Mouse (Mus musculus): ENCODE data around the gene Gnai2. TPM values are rescaled to one million over a fixed set of nuclear protein-coding genes. Genes with fewer than 3 reads are reported as not detected.
A peak's percentile ranks its signal among the peaks of the same experiment; 100 is the strongest.

The Gnai2 gene
- total RNA-seq, 2 experiments from 2014 or later, result 410 to 452 TPM

- ATAC-seq (replicated peaks; ENCODE audit: poor library complexity, severe bottlenecking), result no peak
These were observed 24.8 kb upstream of the Gnai2 start for GRCm38 (mm10) chr9:107659961-107660360.

- no peak for ATAC-seq (replicated peaks; ENCODE audit: poor library complexity, severe bottlenecking)
These were observed 24.4 kb upstream of the Gnai2 start for GRCm38 (mm10) chr9:107659551-107659950.

DNA sequence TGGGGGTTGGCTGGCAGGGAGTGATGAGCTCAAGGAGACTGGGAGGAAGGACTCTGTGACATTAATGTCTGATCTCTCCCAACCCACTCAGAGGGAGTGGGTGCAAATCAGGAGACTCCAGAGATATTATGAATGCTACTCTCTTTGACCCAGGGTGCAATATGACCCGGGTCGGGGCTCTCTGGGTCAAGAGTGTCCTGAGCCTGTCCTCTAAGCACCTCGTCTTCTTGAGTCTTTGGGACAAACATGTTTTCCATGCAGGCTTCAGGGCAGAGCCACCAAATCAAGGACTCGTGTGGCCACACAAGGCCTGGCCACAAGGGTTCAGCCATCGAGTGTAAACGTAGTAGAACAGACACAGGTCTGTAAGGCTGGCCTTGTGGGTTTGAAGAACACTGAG is 22.9 kb upstream of the Gnai2 start:
- ATAC-seq (replicated peaks; ENCODE audit: poor library complexity, severe bottlenecking), result no peak

- ATAC-seq (replicated peaks; ENCODE audit: poor library complexity, severe bottlenecking), result no peak
These were observed 22.0 kb upstream of the Gnai2 start for GRCm38 (mm10) chr9:107657144-107657543.

DNA sequence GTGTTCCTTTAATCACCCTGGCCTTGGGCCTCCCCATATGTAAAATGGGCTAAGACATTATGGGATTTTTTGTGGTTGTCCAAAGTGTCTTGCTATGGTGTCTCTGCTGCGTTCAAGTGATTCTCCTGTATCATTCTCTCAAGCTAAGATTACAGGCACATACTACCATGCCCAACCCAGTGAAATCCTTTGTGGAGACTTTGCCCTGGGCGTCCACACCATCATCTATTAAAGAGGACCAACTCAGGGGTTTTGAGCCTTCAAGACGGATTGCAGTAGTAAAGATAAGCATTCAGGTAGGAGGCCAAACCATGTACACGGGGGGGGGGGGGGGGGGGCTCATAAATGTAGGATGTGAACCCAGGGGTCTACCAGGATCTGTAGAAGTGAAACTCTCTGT is 19.4 kb upstream of the Gnai2 start:
- no peak for ATAC-seq (replicated peaks; ENCODE audit: poor library complexity, severe bottlenecking)

DNA sequence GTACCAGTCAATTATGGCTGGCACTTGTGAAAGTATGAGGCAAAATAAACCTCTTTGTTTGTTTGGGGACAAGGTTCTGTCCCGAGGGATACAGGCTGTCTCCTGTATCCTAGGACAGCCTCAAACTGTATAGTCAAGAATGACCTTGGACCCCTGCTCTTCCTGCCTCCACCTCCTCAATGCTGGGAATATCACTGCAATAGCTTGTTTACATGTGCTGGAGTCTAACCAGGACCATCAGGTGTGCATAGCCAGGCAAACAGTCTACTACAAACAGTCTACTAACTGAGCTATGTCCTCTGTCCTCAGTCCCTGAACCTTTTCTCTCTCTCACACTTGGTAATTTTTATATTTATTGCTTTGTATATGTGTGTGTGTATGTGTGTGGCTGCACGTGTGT is 18.3 kb upstream of the Gnai2 start:
- ATAC-seq (replicated peaks; ENCODE audit: poor library complexity, severe bottlenecking), result no peak

- ATAC-seq (replicated peaks; ENCODE audit: poor library complexity, severe bottlenecking), result no peak
These were observed 15.7 kb upstream of the Gnai2 start for GRCm38 (mm10) chr9:107650708-107651481.

- no peak for ATAC-seq (replicated peaks; ENCODE audit: poor library complexity, severe bottlenecking)
These were observed 15.1 kb upstream of the Gnai2 start for GRCm38 (mm10) chr9:107650225-107650624.

GRCm38 (mm10) chr9:107648767-107649166 is 13.6 kb upstream of the Gnai2 start:
- no peak for ATAC-seq (replicated peaks; ENCODE audit: poor library complexity, severe bottlenecking)

DNA sequence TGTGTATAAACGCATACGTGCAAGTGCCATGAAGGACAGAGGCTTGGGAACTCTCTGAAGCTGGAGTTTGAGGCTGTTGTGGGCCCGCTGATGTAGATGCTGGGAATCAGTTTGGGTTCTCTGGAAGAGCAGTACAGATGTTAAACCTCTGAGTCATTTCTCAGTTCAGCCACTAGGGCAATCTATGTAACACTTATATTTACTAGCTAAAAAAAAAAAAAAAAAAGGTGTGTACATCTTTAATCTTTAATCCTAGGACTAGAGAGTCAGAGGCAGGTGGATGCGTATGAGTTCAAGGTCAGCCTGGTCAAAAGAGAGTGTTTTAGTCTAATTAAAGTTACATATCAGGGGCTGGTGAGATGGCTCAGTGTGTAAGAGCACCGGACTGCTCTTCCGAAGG is 11.8 kb upstream of the Gnai2 start:
- ATAC-seq (replicated peaks; ENCODE audit: poor library complexity, severe bottlenecking), result no peak

- ATAC-seq (replicated peaks; ENCODE audit: poor library complexity, severe bottlenecking), result peak; percentile 64
These were observed 10.4 kb upstream of the Gnai2 start for GRCm38 (mm10) chr9:107645577-107645976.

DNA sequence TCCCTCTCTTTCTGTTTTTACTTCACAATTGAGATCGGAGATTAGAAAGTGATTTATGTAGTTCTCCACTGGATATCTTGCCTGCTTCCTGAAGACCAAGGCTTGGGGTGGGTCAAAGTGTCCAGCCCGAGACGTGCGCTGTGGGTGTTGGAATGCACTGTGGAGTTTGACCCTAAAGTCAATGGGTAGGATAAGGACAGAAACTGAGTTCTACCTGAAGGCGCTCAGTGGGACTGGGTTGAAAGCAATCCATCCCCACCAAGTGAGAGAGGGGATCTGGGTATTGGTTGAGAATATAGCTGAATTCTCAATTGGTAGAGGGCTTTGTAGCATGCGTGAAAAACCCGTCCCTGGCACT is 10.0 kb upstream of the Gnai2 start:
- ATAC-seq (replicated peaks; ENCODE audit: poor library complexity, severe bottlenecking), result no peak

DNA sequence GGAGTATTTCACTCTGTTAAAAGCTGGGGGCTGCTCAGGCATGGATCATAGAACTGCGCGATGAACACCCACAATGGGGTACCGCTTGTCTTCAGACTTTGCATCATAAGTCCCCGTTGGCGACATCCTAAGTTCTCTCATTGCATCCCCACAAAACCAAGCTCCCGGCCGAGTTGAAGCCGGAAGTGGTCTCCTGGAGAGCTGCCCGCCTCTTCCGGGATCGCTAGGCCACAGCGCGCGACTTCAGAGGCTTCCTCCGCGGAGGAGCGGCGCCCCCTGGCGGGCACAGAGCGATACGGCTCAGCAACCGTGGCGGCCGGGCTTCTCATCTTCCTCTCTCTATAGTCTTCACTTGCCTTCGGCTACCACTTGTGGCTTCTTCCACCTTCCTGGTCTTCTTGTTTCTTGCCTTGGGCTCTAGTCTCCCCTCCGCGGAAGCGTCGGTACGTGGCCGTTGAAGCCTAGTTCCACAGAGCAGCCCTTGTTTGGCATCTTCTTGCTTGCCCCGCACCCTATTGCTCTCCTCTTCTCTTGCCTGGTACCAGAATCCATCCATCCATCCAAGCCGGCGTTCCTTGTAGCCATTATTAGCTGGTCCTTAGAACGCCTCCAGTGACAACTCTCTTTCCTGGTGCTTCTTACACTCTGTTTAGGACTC is 9.5 kb upstream of the Gnai2 start:
- ATAC-seq (replicated peaks; ENCODE audit: poor library complexity, severe bottlenecking), result peak; percentile 65

- no peak for ATAC-seq (replicated peaks; ENCODE audit: poor library complexity, severe bottlenecking)
These were observed 8.5 kb upstream of the Gnai2 start for GRCm38 (mm10) chr9:107643544-107644214.

DNA sequence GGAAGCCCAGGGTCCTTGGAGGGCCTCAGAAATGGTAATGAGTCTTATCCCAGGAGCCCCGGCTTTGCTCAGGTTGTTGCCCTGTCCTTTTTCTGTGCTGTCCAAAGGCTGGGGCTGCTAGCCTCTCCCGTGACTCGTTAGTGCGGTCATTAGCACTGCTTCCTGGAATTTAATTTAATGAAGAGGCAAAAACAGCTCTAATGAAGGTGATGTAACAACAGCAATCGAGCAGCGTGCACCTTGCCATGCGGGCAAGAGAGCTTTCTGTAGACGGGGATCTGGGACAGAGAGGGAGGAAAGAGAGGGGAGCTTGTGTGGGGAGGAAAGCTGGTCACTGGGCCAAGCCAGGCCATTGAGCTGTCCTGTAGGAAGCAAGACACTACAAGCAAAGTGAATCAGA is 6.5 kb upstream of the Gnai2 start:
- ATAC-seq (replicated peaks; ENCODE audit: poor library complexity, severe bottlenecking), result no peak

GRCm38 (mm10) chr9:107640257-107640772 is 5.1 kb upstream of the Gnai2 start:
- peak; percentile 76 for ATAC-seq (replicated peaks; ENCODE audit: poor library complexity, severe bottlenecking)

DNA sequence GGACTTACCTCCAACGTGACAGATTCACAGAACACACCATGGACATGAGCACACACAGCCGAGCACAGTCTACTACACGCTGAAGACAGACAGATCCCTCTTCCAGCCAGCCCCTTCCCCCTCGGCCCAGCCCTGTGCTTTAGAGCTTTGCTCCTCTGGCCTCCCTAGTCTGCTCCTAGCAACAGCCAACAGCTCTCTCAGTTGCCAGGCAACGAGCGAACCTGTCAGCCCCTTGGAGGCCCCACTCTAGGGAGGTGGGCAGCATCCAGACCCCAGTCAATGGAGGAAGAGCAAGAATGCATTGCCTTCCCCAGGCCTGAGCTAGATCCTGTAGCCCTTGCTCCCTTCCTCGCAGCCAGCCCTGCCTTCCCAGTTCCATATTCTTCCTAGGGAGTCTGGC is 1.9 kb upstream of the Gnai2 start:
- ATAC-seq (replicated peaks; ENCODE audit: poor library complexity, severe bottlenecking), result no peak

- ATAC-seq (replicated peaks; ENCODE audit: poor library complexity, severe bottlenecking), result no peak
These were observed 525 bp downstream of the Gnai2 start for GRCm38 (mm10) chr9:107634406-107635278.

GRCm38 (mm10) chr9:107633661-107634405 is 1.3 kb downstream of the Gnai2 start:
- ATAC-seq (replicated peaks; ENCODE audit: poor library complexity, severe bottlenecking), result peak; percentile 10
